Mouse (Mus musculus): ENCODE results near the gene Cdcp2.
"Not testable (repeated sequence)": the region's sequence is repeated elsewhere in the genome, so short reads cannot be mapped to it uniquely, and the experiment has no call there.

Gene Cdcp2

GRCm38 (mm10) chr4:107091696-107092095, 5.0 kb upstream of the Cdcp2 start:
- in situ Hi-C loops (cut with MboI, MseI): no loop called here

- in situ Hi-C loops (cut with MboI, MseI): no loop called here
Observed at GRCm38 (mm10) chr4:107094484-107095187, 2.1 kb upstream of the Cdcp2 start.

GRCm38 (mm10) chr4:107096043-107096442, 648 bp upstream of the Cdcp2 start:
- in situ Hi-C loops (cut with MboI, MseI): no loop called here

GRCm38 (mm10) chr4:107097871-107098270, 1.2 kb downstream of the Cdcp2 start:
- in situ Hi-C loops (cut with MboI, MseI): no loop called here

- in situ Hi-C loops (cut with MboI, MseI): no loop called here
Observed at GRCm38 (mm10) chr4:107098375-107098774, 1.7 kb downstream of the Cdcp2 start.

- in situ Hi-C loops (cut with MboI, MseI): no loop called here
Observed at GRCm38 (mm10) chr4:107098791-107099525, 2.3 kb downstream of the Cdcp2 start.

GRCm38 (mm10) chr4:107102220-107102619, 5.5 kb downstream of the Cdcp2 start:
- in situ Hi-C loops (cut with MboI, MseI): no loop called here

- in situ Hi-C loops (cut with MboI, MseI): no loop called here
Observed at GRCm38 (mm10) chr4:107106777-107107176, 10.1 kb downstream of the Cdcp2 start.

GRCm38 (mm10) chr4:107108291-107108731, 11.6 kb downstream of the Cdcp2 start:
- in situ Hi-C loops (cut with MboI, MseI): no loop called here

- in situ Hi-C loops (cut with MboI, MseI): not testable (repeated sequence)
Observed at GRCm38 (mm10) chr4:107109181-107109580, 12.5 kb downstream of the Cdcp2 start.

- in situ Hi-C loops (cut with MboI, MseI): no loop called here
Observed at GRCm38 (mm10) chr4:107114278-107114677, 17.6 kb downstream of the Cdcp2 start.

GRCm38 (mm10) chr4:107117741-107118385, 21.2 kb downstream of the Cdcp2 start:
- in situ Hi-C loops (cut with MboI, MseI): no loop called here

GRCm38 (mm10) chr4:107119056-107119455, 22.4 kb downstream of the Cdcp2 start:
- in situ Hi-C loops (cut with MboI, MseI): no loop called here

GRCm38 (mm10) chr4:107120676-107121075, 24.0 kb downstream of the Cdcp2 start:
- in situ Hi-C loops (cut with MboI, MseI): no loop called here

GRCm38 (mm10) chr4:107121165-107121943, 24.7 kb downstream of the Cdcp2 start:
- in situ Hi-C loops (cut with MboI, MseI): no loop called here

GRCm38 (mm10) chr4:107124376-107124775, 27.7 kb downstream of the Cdcp2 start:
- in situ Hi-C loops (cut with MboI, MseI): no loop called here

- in situ Hi-C loops (cut with MboI, MseI): no loop called here
Observed at GRCm38 (mm10) chr4:107125101-107125500, 28.4 kb downstream of the Cdcp2 start.

- in situ Hi-C loops (cut with MboI, MseI): no loop called here
Observed at GRCm38 (mm10) chr4:107126389-107126788, 29.7 kb downstream of the Cdcp2 start.

- in situ Hi-C loops (cut with MboI, MseI): no loop called here
Observed at GRCm38 (mm10) chr4:107126891-107127524, 30.3 kb downstream of the Cdcp2 start.

GRCm38 (mm10) chr4:107127901-107128669, 31.4 kb downstream of the Cdcp2 start:
- in situ Hi-C loops (cut with MboI, MseI): no loop called here

Measured in T-helper 2 cell (primary cell).